Mouse (Mus musculus): ENCODE data around the gene Psip1. TPM values are rescaled to one million over a fixed set of nuclear protein-coding genes. Genes with fewer than 3 reads are reported as not detected.
"Not testable (repeated sequence)": the region's sequence is repeated elsewhere in the genome, so short reads cannot be mapped to it uniquely, and the experiment has no call there.

Gene Psip1
- total RNA-seq (2021) = 10 to 100 TPM; 37.4 to 37.7 TPM

DNA sequence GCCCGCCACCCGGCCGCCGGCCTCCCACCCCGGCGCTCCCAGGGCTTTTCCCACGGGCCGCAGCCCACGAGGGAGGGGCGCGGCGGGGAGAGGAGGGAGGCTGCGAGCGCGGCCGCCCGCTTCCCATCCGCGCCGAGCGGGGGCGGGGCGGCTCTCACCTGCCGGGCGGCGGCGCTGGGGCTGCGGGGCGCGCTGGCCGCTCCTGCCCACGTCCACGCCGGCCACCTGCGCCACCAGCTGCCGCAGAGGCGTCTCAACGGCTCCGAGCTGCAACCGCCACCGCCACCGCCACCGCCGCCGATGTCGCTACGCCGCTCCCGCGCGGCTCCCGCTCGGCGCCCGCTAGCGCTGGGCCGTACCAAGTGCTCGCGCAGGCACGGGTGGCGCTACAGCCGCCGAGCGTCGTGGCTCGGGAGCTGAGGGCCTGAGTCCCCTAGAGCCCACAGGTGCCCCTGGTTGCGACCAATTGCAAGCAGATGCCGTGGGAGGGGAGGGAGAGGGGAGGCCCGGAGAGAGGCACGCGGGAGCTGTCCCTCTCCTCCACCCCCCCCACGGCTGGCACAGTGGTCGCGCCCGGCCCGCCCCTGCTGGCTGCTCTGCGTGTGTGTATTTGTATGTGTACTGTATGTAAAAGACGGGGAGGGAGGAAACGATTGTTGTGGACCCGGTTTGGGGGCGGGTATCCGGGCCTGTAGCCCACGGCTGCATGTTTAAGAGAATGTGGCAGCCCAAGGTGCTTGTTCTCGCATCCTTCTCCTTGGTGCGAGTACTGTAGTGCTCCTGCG lies at the start of gene Psip1:
TSS of gene Psip1 (minus strand) at position 343 of the 785 bp plus-strand sequence.
- peak; percentile 89 to 92 for DNase-seq
- intact Hi-C loops (cut with DNase I) = loop anchor here (2.0 kb wide), 1 partner anchor 38 kb away; the partner anchor contains the start of gene Ccdc171

DNA sequence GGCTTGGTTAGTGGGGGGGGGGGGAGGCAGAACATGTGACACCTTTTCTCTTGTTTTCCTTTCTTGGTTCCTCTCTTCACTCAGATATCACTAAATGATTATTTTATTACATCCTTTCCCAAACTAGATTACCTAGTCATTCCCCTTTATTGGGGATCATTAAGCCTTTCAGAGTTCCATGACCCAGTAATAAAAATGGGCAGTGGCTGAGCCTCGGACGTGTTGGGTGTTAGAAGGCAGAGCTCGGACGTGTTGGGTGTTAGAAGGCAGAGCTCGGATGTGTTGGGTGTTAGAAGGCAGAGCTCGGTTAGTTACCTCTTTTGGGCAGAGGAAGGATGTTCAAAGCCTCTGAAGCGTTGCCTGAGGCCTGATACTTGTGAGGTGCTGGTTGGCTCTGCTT lies 47.8 kb upstream of the Psip1 start:
- intact Hi-C loops (cut with DNase I) = no loop called here
- DNase-seq = no peak

DNA sequence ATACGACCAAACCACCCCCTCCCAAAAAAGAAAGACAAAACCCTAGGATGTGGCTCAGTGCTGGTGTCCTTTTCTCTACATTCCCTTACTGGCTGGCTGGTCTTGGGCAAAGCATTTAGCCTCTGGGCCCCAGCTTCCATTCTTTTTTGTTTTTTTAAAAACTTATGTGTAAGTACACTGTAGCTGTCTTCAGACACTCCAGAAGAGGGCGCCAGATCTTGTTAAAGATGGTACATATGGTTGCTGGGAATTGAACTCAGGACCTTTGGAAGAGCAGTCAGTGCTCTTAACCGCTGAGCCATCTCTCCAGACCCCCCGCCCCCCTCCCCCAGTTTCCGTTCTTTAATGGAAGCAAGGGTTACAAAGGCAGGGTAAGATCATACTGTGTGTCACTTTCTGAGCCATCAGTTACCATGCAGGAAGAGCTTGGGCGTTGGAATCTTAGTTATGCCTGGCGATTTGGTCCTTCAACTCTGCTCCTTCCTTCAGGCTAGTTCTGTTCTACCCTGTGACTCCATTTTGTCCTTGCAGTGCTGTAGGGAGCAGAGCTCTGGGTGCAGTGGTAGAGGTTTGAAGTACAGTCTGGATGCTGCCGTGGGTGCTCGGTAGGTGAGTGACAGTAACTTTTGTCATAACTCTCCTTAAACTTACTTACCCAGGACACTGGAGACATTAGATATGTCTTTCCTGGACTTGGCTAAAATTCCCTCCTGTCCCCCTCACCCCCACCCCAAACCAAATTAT lies 47.1 kb upstream of the Psip1 start:
- intact Hi-C loops (cut with DNase I) = no loop called here
- DNase-seq = no peak

DNA sequence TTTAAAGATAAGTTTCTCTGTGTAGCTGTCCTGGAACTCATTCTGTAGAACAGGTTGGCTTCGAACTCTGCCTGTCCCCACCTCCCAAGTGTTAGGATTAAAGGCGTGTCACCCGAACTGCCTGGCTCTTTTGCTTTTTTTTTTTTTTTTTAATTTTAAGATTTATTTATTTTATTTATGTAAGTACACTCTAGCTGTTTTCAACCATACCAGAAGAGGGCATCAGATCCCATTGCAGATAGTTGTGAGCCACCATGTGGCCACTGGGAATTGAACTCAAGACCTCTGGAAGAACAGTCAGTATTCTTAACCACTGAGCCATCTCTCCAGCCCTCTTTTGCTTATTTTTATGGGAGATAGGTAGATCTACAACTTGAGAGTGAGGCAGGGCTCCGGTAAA lies 43.8 kb upstream of the Psip1 start:
- intact Hi-C loops (cut with DNase I); DNase-seq: not testable (repeated sequence)

DNA sequence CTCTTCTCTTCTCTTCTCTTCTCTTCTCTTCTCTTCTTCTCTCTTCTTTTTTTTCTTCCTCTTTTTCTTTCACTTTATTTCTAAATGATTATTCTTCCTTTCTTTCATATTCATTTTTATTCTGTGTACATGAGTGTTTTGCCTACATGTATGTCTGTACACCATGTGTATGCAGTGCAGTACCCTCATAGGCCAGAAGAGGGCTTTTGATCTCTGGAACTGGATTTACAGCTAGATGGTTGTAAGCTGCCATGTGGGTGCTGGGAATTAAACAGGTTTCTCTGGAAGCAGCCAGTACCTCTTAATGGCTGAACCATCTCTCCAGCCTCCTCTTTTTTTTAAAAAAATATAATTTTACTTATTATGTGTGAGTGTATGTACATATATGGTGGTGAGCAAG lies 41.7 kb upstream of the Psip1 start:
- intact Hi-C loops (cut with DNase I) = loop anchor here (5.0 to 10.0 kb wide), 2 partner anchors 47 to 111 kb away; partner anchors contain the start of gene Snapc3
- DNase-seq = peak in 1 of 2 experiments; percentile 57

DNA sequence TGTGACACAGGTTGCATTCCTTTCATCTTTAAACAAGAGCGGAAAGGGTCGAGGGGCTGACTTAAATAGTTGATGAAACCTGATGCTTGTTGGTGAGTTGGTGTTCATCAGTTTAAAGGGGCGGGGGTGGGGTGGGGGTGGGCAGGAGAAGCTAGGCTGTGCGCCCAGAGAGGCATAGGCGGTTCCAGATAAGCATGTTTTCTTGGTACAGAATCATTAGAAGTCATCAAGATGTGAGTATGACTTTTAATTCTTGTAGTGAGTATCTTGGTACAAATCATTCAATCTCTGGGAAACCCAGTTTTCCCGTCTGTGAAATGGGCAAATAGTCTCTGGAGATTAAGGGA lies 40.7 kb upstream of the Psip1 start:
- intact Hi-C loops (cut with DNase I) = loop anchor here (5.0 to 10.0 kb wide), 2 partner anchors 48 to 110 kb away; partner anchors contain the start of gene Snapc3
- DNase-seq = no peak

DNA sequence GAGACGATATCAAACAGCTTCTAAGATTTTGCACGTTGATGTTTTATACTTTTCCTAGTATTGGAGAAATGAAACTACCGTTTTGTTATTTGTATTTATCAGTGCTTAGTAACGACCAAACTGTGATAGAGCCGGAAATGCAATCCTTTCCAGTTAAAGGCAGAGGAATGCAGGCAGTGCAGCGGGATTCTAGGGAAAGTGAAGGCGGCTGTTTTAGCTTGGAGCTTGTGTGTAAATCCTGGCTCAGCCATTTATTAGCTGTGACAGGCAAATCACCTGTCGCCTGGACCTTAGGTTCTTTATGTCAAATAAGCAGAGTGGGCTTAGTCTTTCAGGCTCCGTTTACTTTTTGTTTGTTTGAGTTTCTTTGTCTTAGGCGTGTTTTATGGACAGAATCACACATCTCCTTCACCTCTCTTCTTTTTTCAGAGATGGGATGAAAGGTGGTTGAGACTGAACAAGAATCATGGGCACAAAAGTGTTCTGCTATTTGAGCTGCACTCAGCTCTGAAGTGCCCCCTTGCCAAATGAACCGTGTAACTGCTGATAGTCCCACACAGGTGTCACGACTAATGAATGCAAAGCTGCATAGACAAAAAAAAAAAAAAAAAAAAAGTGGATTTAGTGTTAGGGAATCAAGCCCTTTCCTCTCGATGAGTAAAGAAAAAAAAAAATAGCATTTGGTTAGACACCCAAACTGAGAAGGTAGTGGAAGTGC lies 40.2 kb upstream of the Psip1 start:
- intact Hi-C loops (cut with DNase I) = loop anchor here (5.0 to 10.0 kb wide), 2 partner anchors 48 to 109 kb away; partner anchors contain the start of gene Snapc3
- peak in 1 of 2 experiments; percentile 36 for DNase-seq

DNA sequence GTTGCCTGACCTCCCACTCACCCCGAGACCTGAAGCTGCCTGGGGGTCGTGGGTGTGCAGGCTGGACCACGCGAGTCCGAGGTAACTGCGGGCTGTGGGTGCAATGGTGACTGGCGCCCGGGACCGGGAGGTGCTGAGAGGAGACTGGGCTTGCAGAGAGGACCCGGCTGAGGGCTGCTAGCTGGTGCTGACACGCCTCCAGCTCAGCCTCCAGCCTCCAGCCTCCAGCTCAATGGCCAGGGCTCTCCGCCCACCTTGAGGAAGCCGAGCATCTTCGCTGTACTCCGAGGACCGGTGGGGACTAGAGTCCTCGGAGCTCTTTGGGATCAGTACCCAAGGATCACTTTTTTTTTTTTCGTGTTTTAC lies 39.4 kb upstream of the Psip1 start:
- no peak for DNase-seq
- intact Hi-C loops (cut with DNase I) = loop anchor here (2.0 to 10.0 kb wide), 3 partner anchors 39 to 108 kb away; partner anchors contain the start of genes Psip1 and Snapc3

DNA sequence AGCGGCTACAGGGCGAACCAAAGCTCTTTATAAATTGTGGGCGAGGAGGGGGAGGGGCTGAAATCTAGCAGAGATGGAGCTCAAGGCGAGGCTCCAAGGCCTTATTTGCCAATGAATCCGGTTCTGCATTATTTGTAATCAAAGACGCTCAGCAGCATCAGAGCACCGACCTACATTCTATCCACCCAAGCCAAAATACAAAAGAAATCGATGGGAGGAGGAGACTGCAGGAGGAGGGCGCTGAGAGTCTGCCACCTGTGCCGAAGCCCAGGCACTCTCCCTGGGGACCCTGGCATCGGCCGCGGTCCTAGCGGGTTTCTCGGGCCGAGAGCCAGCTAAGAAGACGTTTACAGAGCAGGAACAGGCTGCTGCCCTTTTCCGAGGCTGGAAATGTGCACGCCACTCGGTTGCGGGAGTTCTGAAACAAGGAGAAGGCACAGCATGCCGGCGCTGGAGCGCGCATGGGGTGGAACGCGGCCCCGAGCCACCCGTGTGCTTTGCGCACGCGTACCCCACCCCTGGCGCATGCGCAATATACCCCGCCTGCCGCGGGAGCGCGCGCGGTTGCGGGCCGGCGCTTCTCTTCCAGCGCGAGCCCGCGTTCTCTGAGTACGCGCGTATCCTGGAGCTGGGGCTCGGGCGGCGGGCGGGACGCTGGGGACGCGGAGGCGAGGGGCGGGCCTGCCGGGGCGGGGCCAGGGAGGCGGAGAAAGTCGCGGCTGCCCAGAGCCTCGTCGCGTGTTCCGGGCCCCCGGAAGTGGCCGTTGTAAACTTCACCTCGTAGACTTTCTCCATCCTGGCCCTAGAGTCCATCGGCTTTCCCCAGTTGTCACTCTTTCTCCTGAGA lies 38.8 kb upstream of the Psip1 start, which contains the start of gene Ccdc171:
TSS of gene Ccdc171 (plus strand) at position 703 of the 847 bp plus-strand sequence.
- peak; percentile 96 to 97 for DNase-seq
- intact Hi-C loops (cut with DNase I) = loop anchor here (2.0 to 10.0 kb wide), 3 partner anchors 38 to 108 kb away; partner anchors contain the start of genes Psip1 and Snapc3

DNA sequence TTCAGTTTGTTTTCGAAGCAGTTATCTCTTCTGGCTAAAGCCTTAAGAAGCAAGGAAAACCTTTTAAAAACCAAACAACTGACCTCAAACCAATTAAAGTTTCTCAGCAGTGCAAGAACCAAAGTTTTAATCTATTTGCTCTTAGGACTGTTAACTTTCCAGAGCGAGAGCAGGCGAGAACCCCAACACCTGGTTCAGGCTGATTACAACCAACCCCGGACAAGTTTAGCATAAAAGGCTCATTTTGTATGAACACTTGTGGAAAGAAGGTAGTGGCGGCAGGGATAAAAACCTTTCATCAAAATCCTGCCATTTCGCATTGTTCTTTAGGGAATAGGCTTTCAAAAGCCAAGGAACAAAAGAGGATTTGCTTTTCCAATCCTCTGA lies 38.2 kb upstream of the Psip1 start:
- intact Hi-C loops (cut with DNase I) = loop anchor here (2.0 to 10.0 kb wide), 2 partner anchors 38 to 50 kb away; partner anchors contain the start of gene Psip1

DNA sequence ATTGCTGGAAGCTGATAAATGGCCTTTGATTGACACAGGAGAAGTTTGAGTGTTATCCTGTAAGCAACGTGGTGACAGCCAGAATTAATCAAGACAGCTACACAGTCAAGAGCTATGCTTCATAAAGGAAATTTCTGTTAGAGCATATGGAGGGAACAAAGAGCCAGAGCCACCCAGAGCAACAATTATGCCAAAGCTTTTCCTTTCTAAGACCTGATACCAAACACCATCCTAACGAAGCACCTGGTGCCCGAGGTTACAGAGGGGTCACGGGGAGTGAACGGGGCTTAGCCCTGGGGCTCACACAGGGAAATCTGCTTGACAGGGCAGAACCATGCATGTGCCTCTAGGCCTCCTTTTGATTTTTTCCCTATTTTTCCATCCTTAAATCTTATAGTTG lies 35.8 kb upstream of the Psip1 start:
- intact Hi-C loops (cut with DNase I) = loop anchor here (10.0 kb wide), 1 partner anchor 53 kb away; no protein-coding TSS in a partner anchor
- no peak for DNase-seq

More for the DNA sequence above, 38.2 kb upstream of the Psip1 start:
- DNase-seq = no peak

DNA sequence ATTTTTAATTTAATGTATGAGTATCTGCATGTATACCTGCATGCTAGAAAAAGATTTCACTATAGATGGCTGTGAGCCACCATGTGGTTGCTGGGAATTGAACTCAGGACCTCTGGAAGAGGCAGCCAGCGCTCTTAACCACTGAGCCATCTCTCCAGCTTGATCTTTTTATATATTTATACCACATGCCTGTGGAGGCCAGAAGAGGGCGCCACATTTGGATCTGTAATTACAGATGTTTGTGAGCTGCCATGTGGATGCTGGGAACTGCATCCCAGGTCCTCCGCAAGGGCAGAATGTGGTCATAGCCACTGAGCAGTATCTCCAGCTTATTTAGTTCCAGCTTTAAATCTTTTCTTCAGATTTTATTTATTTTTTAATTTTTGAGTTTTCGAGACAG lies 34.0 kb upstream of the Psip1 start:
- no peak for DNase-seq
- intact Hi-C loops (cut with DNase I) = loop anchor here (10.0 kb wide), 1 partner anchor 54 kb away; no protein-coding TSS in a partner anchor

DNA sequence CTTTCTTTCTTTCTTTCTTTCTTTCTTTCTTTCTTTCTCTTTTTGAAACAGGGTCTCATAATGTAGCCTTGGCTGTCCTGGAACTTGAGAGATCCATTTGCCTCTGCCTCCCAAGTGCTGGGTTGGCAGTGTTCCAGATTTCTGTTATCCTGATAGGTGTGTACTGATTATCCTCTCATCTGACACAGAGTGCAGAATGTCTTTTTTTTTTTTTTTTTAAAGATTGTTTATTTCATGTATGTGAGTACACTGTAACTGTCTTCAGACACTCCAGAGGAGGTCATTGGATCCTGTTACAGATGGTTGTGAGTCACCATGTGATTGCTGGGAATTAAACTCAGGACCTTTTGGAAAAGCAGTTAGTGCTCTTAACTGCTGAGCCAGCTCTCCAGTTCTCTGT lies 33.5 kb upstream of the Psip1 start:
- no peak for DNase-seq
- intact Hi-C loops (cut with DNase I) = loop anchor here (10.0 kb wide), 1 partner anchor 55 kb away; no protein-coding TSS in a partner anchor

DNA sequence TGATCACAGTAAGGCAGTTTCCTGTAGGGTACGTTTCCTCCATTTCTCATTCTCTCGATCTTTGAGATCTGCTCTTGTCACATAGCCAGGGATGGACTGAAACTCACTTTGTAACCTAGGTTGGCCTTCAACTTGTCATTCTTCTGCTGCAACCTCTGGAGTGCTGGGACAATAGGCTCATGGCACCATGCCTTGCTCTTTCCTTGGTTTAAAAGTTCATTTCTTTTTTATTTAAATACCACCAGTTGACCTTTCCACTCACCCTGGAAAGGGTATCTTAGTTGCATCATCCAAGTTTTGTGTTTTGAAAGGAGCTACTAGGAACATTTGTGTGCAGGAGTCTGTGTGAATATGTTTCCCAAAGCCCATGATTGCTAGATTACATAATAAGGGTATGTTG lies 32.9 kb upstream of the Psip1 start:
- DNase-seq = no peak
- intact Hi-C loops (cut with DNase I) = no loop called here

DNA sequence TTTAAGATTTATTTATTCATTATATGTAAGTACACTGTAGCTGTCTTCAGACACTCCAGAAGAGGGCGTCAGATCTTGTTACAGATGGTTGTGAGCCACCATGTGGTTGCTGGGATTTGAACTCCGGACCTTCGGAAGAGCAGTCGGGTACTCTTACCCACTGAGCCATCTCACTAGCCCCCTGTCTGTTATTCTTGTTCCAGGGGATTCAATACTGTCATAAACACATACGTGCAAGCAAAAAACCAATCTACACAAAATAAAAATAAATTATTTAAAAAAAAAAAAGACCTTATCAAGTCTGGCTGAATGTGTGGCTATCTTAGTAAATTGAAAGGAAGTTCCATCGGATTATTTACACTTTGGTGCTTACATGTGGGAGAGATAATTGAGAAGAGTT lies 29.9 kb upstream of the Psip1 start:
- intact Hi-C loops (cut with DNase I); DNase-seq: not testable (repeated sequence)

DNA sequence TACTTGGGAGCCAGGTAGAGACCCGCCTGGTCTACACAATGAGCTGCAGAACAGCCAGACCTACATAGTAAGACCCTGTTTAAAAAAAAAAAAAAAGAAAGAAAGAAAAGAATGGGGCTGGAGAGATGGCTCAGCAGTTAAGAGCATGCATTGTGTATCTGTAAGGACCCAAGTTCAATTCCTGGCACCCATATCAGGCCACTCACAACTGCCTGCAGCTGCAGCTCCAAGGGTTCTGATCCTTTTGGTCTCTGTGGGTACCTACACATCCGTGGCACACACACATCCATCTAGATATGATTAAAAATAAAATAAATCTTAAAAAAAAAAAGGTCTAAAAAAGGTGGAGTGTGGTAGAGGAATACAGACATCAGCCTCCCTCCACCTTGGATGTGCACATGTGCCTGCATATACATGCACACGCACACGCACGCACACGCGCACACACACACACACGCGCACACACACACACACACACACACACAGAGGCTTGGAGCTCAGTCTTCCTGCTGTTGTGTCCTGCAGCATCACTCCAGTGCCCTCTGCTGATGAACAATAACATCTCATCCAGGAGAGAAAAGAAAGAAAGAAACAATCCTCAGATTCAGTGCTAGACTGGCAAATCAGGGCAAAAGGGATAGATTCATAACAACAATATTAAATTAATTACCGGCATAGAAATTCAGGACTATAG lies 28.9 kb upstream of the Psip1 start:
- peak in 1 of 2 experiments; percentile 26 for DNase-seq
- intact Hi-C loops (cut with DNase I) = no loop called here

DNA sequence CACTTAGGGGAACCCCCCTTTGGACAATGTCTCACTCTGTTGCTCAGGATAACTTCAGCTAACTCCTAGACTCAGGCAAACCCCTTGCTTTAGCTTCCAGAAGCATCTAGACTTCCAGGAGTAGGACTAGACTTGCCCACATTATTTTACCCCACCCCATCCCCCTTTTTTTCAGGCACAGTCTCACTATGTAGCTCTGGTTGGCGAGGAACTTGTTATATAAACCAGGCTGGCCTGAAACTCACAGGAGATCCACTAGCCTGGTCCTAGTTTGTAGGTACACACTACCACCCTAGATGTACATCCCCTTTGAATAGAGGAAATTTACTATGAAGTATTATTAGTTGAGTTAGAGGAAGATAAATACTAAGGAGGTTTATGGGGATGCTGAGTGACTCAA lies 27.9 kb upstream of the Psip1 start:
- intact Hi-C loops (cut with DNase I) = no loop called here
- no peak for DNase-seq

DNA sequence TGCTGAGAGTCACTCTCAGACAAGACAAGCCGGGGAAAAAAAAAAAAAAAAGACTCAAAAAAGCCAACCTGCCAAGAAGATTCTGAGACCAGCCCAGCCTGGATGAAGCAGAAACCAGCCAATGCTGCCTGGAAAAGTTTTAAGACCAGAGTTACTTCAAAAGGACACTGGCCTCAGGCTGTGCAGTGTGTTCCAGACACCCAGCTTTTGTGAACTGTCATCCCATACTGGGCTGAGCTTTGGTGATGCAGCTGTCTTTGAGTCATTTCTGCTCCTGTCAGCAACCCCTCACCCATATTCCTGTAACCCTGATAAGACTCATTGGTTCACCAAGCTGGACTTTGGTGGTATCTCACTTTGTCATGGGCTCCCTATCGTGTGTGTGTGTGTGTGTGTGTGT lies 26.4 kb upstream of the Psip1 start:
- intact Hi-C loops (cut with DNase I) = no loop called here
- DNase-seq = peak in 1 of 2 experiments; percentile 7

DNA sequence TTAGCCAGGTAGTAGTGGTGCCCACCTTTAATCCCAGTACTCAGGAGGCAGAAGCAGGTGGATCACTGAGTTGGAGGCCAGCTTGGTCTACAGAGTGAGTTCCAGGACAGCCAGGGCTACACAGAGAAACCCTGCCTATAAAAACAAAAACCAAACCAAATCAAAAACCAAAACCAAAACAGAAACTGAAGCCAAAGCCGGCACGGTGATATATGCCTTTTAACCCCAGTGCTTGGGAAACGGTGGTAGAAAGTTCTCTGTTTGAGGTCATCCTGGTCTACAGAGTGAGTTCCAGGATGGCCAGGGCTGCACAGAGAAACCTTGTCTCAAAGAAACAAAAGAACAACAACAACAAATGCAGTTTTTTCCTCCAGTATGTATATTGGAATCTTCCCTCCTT lies 26.0 kb upstream of the Psip1 start:
- intact Hi-C loops (cut with DNase I) = no loop called here
- DNase-seq = no peak

Data from heart, postnatal 10 days (tissue).